Mouse (Mus musculus): ENCODE results near the gene Ralgps1. TPM values are rescaled to one million over a fixed set of nuclear protein-coding genes. Genes with fewer than 3 reads are reported as not detected.

Ralgps1 gene
- 0.63 TPM in 2 replicates for polyA plus RNA-seq (2015; fragmentation: Nextera tagmentation; extraction: Ambion mirVana)

GRCm38 (mm10) chr2:33370777-33371647 is at the start of gene Ralgps1:
Ralgps1 (minus strand) TSS chr2:33371486.
- ATAC-seq (ENCODE audit: low read depth) (peak; percentile 97), DNase-seq (peak; percentile 92)
- 1% methylated on average over 59 of the region's 74 CpGs for WGBS (ENCODE audit: insufficient replicate concordance)
- Histone ChIP-seq H3K36me3 (no peaks in the 10 kb centered on the region), H3K27me3 (0 out of 2 replicates have a peak, but pooled peaks cover 2% of the 10 kb centered on the region), H3K9me3 (replicated peaks) (no peaks in the 10 kb centered on the region), H3K4me3 (replicated peaks) (peak within 1 kb of the TSS; percentile 69), H3K9ac (peak within 1 kb of the TSS; percentile 69), H3K4me2 (peak within 1 kb of the TSS; percentile 85), H3K4me1 (replicated peaks) (peaks cover 14% of the 10 kb centered on the region), H3K27ac (peak within 1 kb of the TSS; percentile 80)

GRCm38 (mm10) chr2:33417454-33417853 is 46.2 kb upstream of the Ralgps1 start:
- Histone ChIP-seq H3K4me2 (no peak overlapping the region), H3K4me1 (replicated peaks) (no peaks in the 10 kb centered on the region), H3K36me3 (peaks cover 23% of the 10 kb centered on the region), H3K27ac (no peak overlapping the region), H3K4me3 (replicated peaks) (no peak overlapping the region), H3K9me3 (replicated peaks) (no peaks in the 10 kb centered on the region), H3K27me3 (no peaks in the 10 kb centered on the region), H3K9ac (no peak overlapping the region)
- DNase-seq (no peak), ATAC-seq (ENCODE audit: low read depth) (no peak)
- WGBS (ENCODE audit: insufficient replicate concordance): 44% methylated on average over 4 of the region's 4 CpGs

GRCm38 (mm10) chr2:33414019-33414418 is 42.7 kb upstream of the Ralgps1 start:
- DNase-seq (no peak), ATAC-seq (ENCODE audit: low read depth) (no peak)
- Histone ChIP-seq H3K9me3 (replicated peaks) (no peaks in the 10 kb centered on the region), H3K27ac (no peak overlapping the region), H3K4me2 (no peak overlapping the region), H3K9ac (no peak overlapping the region), H3K4me1 (replicated peaks) (no peaks in the 10 kb centered on the region), H3K4me3 (replicated peaks) (no peak overlapping the region), H3K36me3 (peaks cover 40% of the 10 kb centered on the region), H3K27me3 (no peaks in the 10 kb centered on the region)
- WGBS (ENCODE audit: insufficient replicate concordance): 87% methylated on average over 13 of the region's 13 CpGs

GRCm38 (mm10) chr2:33412111-33412510 is 40.8 kb upstream of the Ralgps1 start:
- Histone ChIP-seq H3K9ac (no peak overlapping the region), H3K4me2 (no peak overlapping the region), H3K4me3 (replicated peaks) (no peak overlapping the region), H3K27ac (no peak overlapping the region), H3K4me1 (replicated peaks) (0 out of 2 replicates have a peak, but pooled peaks cover 4% of the 10 kb centered on the region), H3K9me3 (replicated peaks) (no peaks in the 10 kb centered on the region), H3K27me3 (no peaks in the 10 kb centered on the region), H3K36me3 (peaks cover 43% of the 10 kb centered on the region)
- ATAC-seq (ENCODE audit: low read depth): no peak
- WGBS (ENCODE audit: insufficient replicate concordance): 80% methylated on average over 14 of the region's 14 CpGs
- no peak for DNase-seq

GRCm38 (mm10) chr2:33403511-33404003 is 32.3 kb upstream of the Ralgps1 start:
- ATAC-seq (ENCODE audit: low read depth) (peak; percentile 74), DNase-seq (peak; percentile 32)
- H3K4me2 ChIP-seq: peak overlapping the region; percentile 26; the same call in 1 of the 2 replicates
- peaks cover 6% of the 10 kb centered on the region; the same call in 1 of the 2 replicates for H3K36me3 ChIP-seq
- H3K4me1 ChIP-seq (replicated peaks): peaks cover 40% of the 10 kb centered on the region
- H3K9ac ChIP-seq: peak overlapping the region; percentile 23; the same call in 1 of the 2 replicates
- WGBS (ENCODE audit: insufficient replicate concordance): 17% methylated on average over 4 of the region's 4 CpGs
- H3K27ac ChIP-seq: peak overlapping the region; percentile 64; the same call in 1 of the 2 replicates
- no peaks in the 10 kb centered on the region for H3K27me3 ChIP-seq
- H3K4me3 ChIP-seq (replicated peaks): no peak overlapping the region
- no peaks in the 10 kb centered on the region for H3K9me3 ChIP-seq (replicated peaks)

- DNase-seq: no peak
- H3K4me1 ChIP-seq (replicated peaks): peaks cover 36% of the 10 kb centered on the region
- no peaks in the 10 kb centered on the region for H3K9me3 ChIP-seq (replicated peaks)
- peaks cover 3% of the 10 kb centered on the region; the same call in 1 of the 2 replicates for H3K36me3 ChIP-seq
- 46% methylated on average over 5 of the region's 5 CpGs for WGBS (ENCODE audit: insufficient replicate concordance)
- H3K27ac ChIP-seq: peak overlapping the region; percentile 64
- ATAC-seq (ENCODE audit: low read depth): no peak
- H3K9ac ChIP-seq: no peak overlapping the region
- no peak overlapping the region for H3K4me3 ChIP-seq (replicated peaks)
- no peak overlapping the region for H3K4me2 ChIP-seq
- no peaks in the 10 kb centered on the region for H3K27me3 ChIP-seq
Observed at GRCm38 (mm10) chr2:33402638-33403037, 31.4 kb upstream of the Ralgps1 start.

- peaks cover 36% of the 10 kb centered on the region for H3K4me1 ChIP-seq (replicated peaks)
- H3K36me3 ChIP-seq: peaks cover 3% of the 10 kb centered on the region; the same call in 1 of the 2 replicates
- H3K9ac ChIP-seq: no peak overlapping the region
- no peak overlapping the region for H3K4me2 ChIP-seq
- no peaks in the 10 kb centered on the region for H3K9me3 ChIP-seq (replicated peaks)
- no peak overlapping the region for H3K4me3 ChIP-seq (replicated peaks)
- peak; percentile 9 for DNase-seq
- peak; percentile 25; the same call in 1 of the 2 replicates for ATAC-seq (ENCODE audit: low read depth)
- H3K27me3 ChIP-seq: no peaks in the 10 kb centered on the region
- 33% methylated on average over 7 of the region's 7 CpGs for WGBS (ENCODE audit: insufficient replicate concordance)
- H3K27ac ChIP-seq: no peak overlapping the region
Observed at GRCm38 (mm10) chr2:33402236-33402635, 30.9 kb upstream of the Ralgps1 start.

GRCm38 (mm10) chr2:33401217-33401616 is 29.9 kb upstream of the Ralgps1 start:
- Histone ChIP-seq H3K27me3 (no peaks in the 10 kb centered on the region), H3K9me3 (replicated peaks) (no peaks in the 10 kb centered on the region), H3K4me1 (replicated peaks) (peaks cover 36% of the 10 kb centered on the region), H3K9ac (no peak overlapping the region), H3K27ac (no peak overlapping the region), H3K36me3 (peaks cover 3% of the 10 kb centered on the region; the same call in 1 of the 2 replicates), H3K4me3 (replicated peaks) (no peak overlapping the region), H3K4me2 (no peak overlapping the region)
- DNase-seq: no peak
- no peak for ATAC-seq (ENCODE audit: low read depth)
- 31% methylated on average over 3 of the region's 3 CpGs for WGBS (ENCODE audit: insufficient replicate concordance)

GRCm38 (mm10) chr2:33400541-33400940 is 29.3 kb upstream of the Ralgps1 start:
- 54% methylated on average over 5 of the region's 5 CpGs for WGBS (ENCODE audit: insufficient replicate concordance)
- ATAC-seq (ENCODE audit: low read depth) (no peak), DNase-seq (no peak)
- Histone ChIP-seq H3K27ac (no peak overlapping the region), H3K36me3 (no peaks in the 10 kb centered on the region), H3K9ac (no peak overlapping the region), H3K27me3 (no peaks in the 10 kb centered on the region), H3K4me3 (replicated peaks) (no peak overlapping the region), H3K4me2 (no peak overlapping the region), H3K4me1 (replicated peaks) (peaks cover 36% of the 10 kb centered on the region), H3K9me3 (replicated peaks) (no peaks in the 10 kb centered on the region)

- Histone ChIP-seq H3K36me3 (no peaks in the 10 kb centered on the region), H3K4me3 (replicated peaks) (no peak overlapping the region), H3K4me1 (replicated peaks) (peaks cover 31% of the 10 kb centered on the region), H3K4me2 (no peak overlapping the region), H3K27ac (no peak overlapping the region), H3K9me3 (replicated peaks) (no peaks in the 10 kb centered on the region), H3K27me3 (no peaks in the 10 kb centered on the region), H3K9ac (no peak overlapping the region)
- no peak for DNase-seq
- 67% methylated on average over 7 of the region's 7 CpGs for WGBS (ENCODE audit: insufficient replicate concordance)
- no peak for ATAC-seq (ENCODE audit: low read depth)
Observed at GRCm38 (mm10) chr2:33399091-33399490, 27.8 kb upstream of the Ralgps1 start.

GRCm38 (mm10) chr2:33397036-33397435 is 25.8 kb upstream of the Ralgps1 start:
- Histone ChIP-seq H3K9ac (no peak overlapping the region), H3K27me3 (no peaks in the 10 kb centered on the region), H3K27ac (no peak overlapping the region), H3K36me3 (no peaks in the 10 kb centered on the region), H3K4me2 (no peak overlapping the region), H3K4me1 (replicated peaks) (peaks cover 10% of the 10 kb centered on the region), H3K9me3 (replicated peaks) (no peaks in the 10 kb centered on the region), H3K4me3 (replicated peaks) (no peak overlapping the region)
- 65% methylated on average over 4 of the region's 4 CpGs for WGBS (ENCODE audit: insufficient replicate concordance)
- DNase-seq (no peak), ATAC-seq (ENCODE audit: low read depth) (no peak)

All from liver, embryonic 13.5 days (tissue).